Mouse (Mus musculus): ENCODE data around the gene Pdzph1. TPM values are rescaled to one million over a fixed set of nuclear protein-coding genes. Genes with fewer than 3 reads are reported as not detected.
A peak's percentile ranks its signal among the peaks of the same experiment; 100 is the strongest.

The Pdzph1 gene
- polyA plus RNA-seq, 1 experiment from 2014 or later, result 3.8 TPM

- H3K27ac ChIP-seq, result no peak overlapping the region
- H3K4me1 ChIP-seq (replicated peaks), result peaks cover 8% of the 10 kb centered on the region
- H3K9me3 ChIP-seq, result no peaks in the 10 kb centered on the region
- no peak overlapping the region for H3K4me2 ChIP-seq
- WGBS, result 87% methylated on average over 3 of the region's 3 CpGs
- no peaks in the 10 kb centered on the region for H3K27me3 ChIP-seq
- no peaks in the 10 kb centered on the region for H3K36me3 ChIP-seq
- no peak overlapping the region for H3K9ac ChIP-seq
- no peak for ATAC-seq (ENCODE audit: low FRiP score)
- H3K4me3 ChIP-seq, result no peak overlapping the region
Observed at GRCm38 (mm10) chr17:58918539-58918938, 72.6 kb downstream of the Pdzph1 start.

GRCm38 (mm10) chr17:58911564-58911963 is 79.6 kb downstream of the Pdzph1 start:
- H3K9ac ChIP-seq, result no peak overlapping the region
- H3K27me3 ChIP-seq, result no peaks in the 10 kb centered on the region
- 85% methylated on average over 7 of the region's 7 CpGs for WGBS
- no peak for ATAC-seq (ENCODE audit: low FRiP score)
- H3K9me3 ChIP-seq, result no peaks in the 10 kb centered on the region
- no peak overlapping the region for H3K4me2 ChIP-seq
- no peak overlapping the region for H3K4me3 ChIP-seq
- no peaks in the 10 kb centered on the region for H3K4me1 ChIP-seq (replicated peaks)
- H3K36me3 ChIP-seq, result no peaks in the 10 kb centered on the region
- no peak overlapping the region for H3K27ac ChIP-seq

DNA sequence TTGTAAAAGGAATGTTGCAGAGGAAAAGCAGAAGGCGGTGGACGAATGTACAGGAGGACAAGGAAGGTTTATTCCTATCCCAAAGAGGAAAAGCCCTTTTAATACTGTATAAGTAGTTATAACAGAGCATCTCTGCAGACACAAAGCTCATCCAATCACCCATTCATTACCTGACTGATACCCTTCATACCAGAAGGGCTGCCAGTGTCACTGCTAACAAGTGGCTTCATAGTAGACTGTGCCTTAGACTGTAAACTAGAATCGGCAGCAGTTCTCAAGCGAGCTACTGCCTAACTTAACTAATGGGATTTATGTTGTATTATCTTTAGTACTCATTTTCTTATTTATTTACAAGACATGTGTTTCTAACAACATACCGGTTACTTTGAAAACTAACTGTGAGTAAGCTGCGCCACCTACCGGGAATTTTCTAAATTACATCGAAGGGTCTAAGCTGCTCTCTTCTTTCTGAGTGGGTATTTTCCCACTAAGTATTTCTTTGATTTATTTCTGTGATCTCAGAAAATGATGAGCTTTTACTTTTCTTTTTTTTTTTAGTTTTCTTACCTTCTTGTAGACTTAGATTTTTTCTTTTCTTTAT is 82.0 kb downstream of the Pdzph1 start:
- 41% methylated on average over 8 of the region's 8 CpGs for WGBS
- no peak overlapping the region for H3K27ac ChIP-seq
- no peaks in the 10 kb centered on the region for H3K4me1 ChIP-seq (replicated peaks)
- H3K4me2 ChIP-seq, result no peak overlapping the region
- no peak overlapping the region for H3K9ac ChIP-seq
- ATAC-seq (ENCODE audit: low FRiP score), result peak; percentile 52; the same call in 1 of the 2 replicates
- H3K36me3 ChIP-seq, result no peaks in the 10 kb centered on the region
- no peaks in the 10 kb centered on the region for H3K9me3 ChIP-seq
- H3K27me3 ChIP-seq, result no peaks in the 10 kb centered on the region
- H3K4me3 ChIP-seq, result no peak overlapping the region

DNA sequence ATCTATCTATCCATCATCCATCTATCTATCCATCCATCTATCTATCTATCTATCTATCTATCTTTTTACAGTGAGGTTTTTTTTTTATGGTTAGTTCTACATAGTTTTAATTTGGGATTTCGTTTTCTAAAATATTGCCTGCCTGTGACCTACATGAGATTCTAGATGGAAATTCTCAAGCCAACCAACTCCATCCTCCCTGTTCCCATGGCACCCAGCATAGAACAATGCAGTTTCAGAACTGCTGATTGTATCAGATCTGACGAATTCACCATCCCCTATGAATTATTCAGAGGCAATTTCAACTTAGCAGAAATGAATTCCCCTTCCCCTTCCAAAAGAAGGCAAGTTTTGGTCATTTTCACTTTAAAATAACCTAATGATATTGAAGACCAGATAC is 85.2 kb downstream of the Pdzph1 start:
- no peak overlapping the region for H3K4me2 ChIP-seq
- no peak for ATAC-seq (ENCODE audit: low FRiP score)

GRCm38 (mm10) chr17:58891488-58892210 is 99.5 kb downstream of the Pdzph1 start:
- Histone ChIP-seq H3K27ac (no peak overlapping the region), H3K36me3 (no peaks in the 10 kb centered on the region), H3K4me3 (no peak overlapping the region), H3K9me3 (no peaks in the 10 kb centered on the region), H3K27me3 (no peaks in the 10 kb centered on the region), H3K4me1 (replicated peaks) (peaks cover 8% of the 10 kb centered on the region), H3K9ac (no peak overlapping the region), H3K4me2 (no peak overlapping the region)
- 32% methylated on average over 4 of the region's 4 CpGs for WGBS
- ATAC-seq (ENCODE audit: low FRiP score), result no peak

More for the DNA sequence above, 85.2 kb downstream of the Pdzph1 start:
- no peaks in the 10 kb centered on the region for H3K27me3 ChIP-seq
- no peak overlapping the region for H3K4me3 ChIP-seq
- WGBS, result 39% methylated on average over 2 of the region's 2 CpGs
- no peaks in the 10 kb centered on the region for H3K4me1 ChIP-seq (replicated peaks)
- no peak overlapping the region for H3K27ac ChIP-seq
- H3K9me3 ChIP-seq, result no peaks in the 10 kb centered on the region
- H3K36me3 ChIP-seq, result no peaks in the 10 kb centered on the region
- no peak overlapping the region for H3K9ac ChIP-seq

DNA sequence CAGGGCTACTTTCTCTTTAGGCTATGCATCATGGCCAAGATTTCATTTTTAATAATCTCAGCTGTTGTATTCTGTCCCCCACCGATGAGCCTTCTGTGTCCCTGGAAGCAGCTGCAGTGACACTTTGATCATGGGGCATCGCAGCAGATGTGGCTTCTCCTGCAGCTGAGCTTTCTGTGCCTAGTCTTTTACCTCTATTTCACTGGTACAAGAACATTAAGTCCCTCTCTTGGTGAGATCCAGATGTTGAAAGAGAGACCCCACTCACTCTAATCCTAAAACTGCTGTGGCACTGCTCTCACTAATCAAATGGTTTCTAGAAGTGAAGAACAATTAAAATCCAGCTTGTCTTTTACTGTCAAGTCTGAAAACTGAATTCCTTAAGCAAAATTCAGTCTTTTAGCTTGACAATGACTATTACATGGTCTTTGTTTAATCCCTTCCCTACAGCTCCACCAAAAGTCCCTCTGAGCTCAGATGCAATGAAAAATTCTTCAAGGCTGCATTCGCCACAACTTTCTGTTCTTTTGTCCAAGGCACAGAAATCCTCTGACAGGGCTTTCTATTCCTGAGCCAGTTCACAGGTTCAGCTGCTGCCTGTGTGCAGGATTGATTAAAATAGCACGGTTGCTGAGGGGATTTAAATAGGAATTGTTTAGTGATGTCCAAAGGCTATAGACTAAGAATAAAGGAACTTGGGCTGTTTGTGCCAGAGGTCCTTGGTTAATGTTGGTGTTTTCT is 101.1 kb downstream of the Pdzph1 start:
- Histone ChIP-seq H3K4me1 (replicated peaks) (peaks cover 8% of the 10 kb centered on the region), H3K27me3 (no peaks in the 10 kb centered on the region), H3K4me3 (no peak overlapping the region), H3K4me2 (no peak overlapping the region), H3K27ac (no peak overlapping the region; the same call in 1 of the 2 replicates), H3K9me3 (no peaks in the 10 kb centered on the region), H3K9ac (no peak overlapping the region), H3K36me3 (no peaks in the 10 kb centered on the region)
- 24% methylated on average over 4 of the region's 4 CpGs for WGBS
- ATAC-seq (ENCODE audit: low FRiP score), result no peak

- Histone ChIP-seq H3K9me3 (no peaks in the 10 kb centered on the region), H3K36me3 (no peaks in the 10 kb centered on the region), H3K9ac (no peak overlapping the region), H3K4me2 (no peak overlapping the region), H3K4me3 (no peak overlapping the region), H3K4me1 (replicated peaks) (no peaks in the 10 kb centered on the region), H3K27ac (no peak overlapping the region), H3K27me3 (no peaks in the 10 kb centered on the region)
- no peak for ATAC-seq (ENCODE audit: low FRiP score)
- WGBS, result 33% methylated on average over 1 of the region's 1 CpGs
Observed at GRCm38 (mm10) chr17:58884393-58884792, 106.8 kb downstream of the Pdzph1 start.

- Histone ChIP-seq H3K9ac (no peak overlapping the region), H3K27ac (no peak overlapping the region), H3K4me2 (no peak overlapping the region), H3K9me3 (no peaks in the 10 kb centered on the region), H3K27me3 (no peaks in the 10 kb centered on the region), H3K4me3 (no peak overlapping the region), H3K36me3 (no peaks in the 10 kb centered on the region), H3K4me1 (replicated peaks) (no peaks in the 10 kb centered on the region)
- no peak for ATAC-seq (ENCODE audit: low FRiP score)
- WGBS, result 82% methylated on average over 1 of the region's 1 CpGs
Observed at GRCm38 (mm10) chr17:58873356-58873755, 117.8 kb downstream of the Pdzph1 start.

GRCm38 (mm10) chr17:58870795-58871194 is 120.4 kb downstream of the Pdzph1 start:
- Histone ChIP-seq H3K4me2 (no peak overlapping the region), H3K9me3 (no peaks in the 10 kb centered on the region), H3K4me3 (no peak overlapping the region), H3K9ac (no peak overlapping the region), H3K36me3 (no peaks in the 10 kb centered on the region), H3K27ac (no peak overlapping the region), H3K4me1 (replicated peaks) (no peaks in the 10 kb centered on the region), H3K27me3 (no peaks in the 10 kb centered on the region)
- ATAC-seq (ENCODE audit: low FRiP score), result 0 out of 2 replicates have a peak, but pooled peaks have one; percentile 59

Other genes starting within 250 kb of the Pdzph1 start
- gene Nudt12, start 22.0 kb upstream of the Pdzph1 start, polyA plus RNA-seq (2015; fragmentation: Nextera tagmentation; extraction: Ambion mirVana), result 3.9 and 6.1 TPM in 2 replicates

Data from hindbrain, embryonic 13.5 days (tissue).